Mouse (Mus musculus): ENCODE data around the gene Trpm8.

GRCm38 (mm10) chr1:88284946-88285320 is 7.5 kb downstream of the Trpm8 start:
- TF ChIP-seq EP300 (IDR thresholded peaks at IDR 0.05; ENCODE audit: low read depth) (no peak), CTCF (IDR thresholded peaks at IDR 0.05; ENCODE audit: low read depth) (peak; percentile 39)

Data from heart, postnatal 0 days (tissue).